Mouse (Mus musculus): ENCODE measurements around the gene Fbxw7. TPM values are rescaled to one million over a fixed set of nuclear protein-coding genes. Genes with fewer than 3 reads are reported as not detected.

Gene Fbxw7
- polyA plus RNA-seq, 1 experiment: 11.7 TPM

DNA sequence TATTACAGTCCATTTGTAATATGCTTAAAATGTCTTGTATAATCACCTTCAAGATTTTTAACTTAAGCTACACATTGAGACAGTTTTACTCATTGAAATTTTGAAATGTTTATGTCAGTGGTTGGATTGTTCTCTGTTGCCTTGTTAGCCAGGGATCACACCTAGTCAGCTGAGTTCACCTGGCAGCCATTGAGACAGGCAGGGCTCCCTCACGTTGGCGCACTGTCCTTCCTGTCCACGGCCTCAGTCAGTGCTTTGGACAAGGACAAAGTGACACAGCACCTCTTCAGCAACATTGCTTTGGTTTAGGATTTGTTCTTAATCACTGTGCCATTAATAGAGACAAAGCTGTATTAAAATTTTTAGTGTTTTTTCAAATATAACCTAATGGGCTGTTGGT is 114.1 kb downstream of the Fbxw7 start:
- Histone ChIP-seq H3K4me1 (ENCODE audit: control insufficient read depth, insufficient read depth, low read length) (no peaks in the 10 kb centered on the region), H3K27me3 (ENCODE audit: control insufficient read depth, insufficient read depth, low read length) (no peaks in the 10 kb centered on the region), H3K36me3 (ENCODE audit: control insufficient read depth, insufficient read depth, low read length) (no peaks in the 10 kb centered on the region), H3K4me3 (ENCODE audit: control insufficient read depth, low read depth, low read length) (no peak overlapping the region), H3K27ac (ENCODE audit: control insufficient read depth, insufficient read depth, low read depth, low read length) (no peak overlapping the region)
- TF ChIP-seq POLR2A (IDR thresholded peaks at IDR 0.05; ENCODE audit: control insufficient read depth, low read depth, low read length): no peak

GRCm38 (mm10) chr3:84930683-84931082 is 115.6 kb downstream of the Fbxw7 start:
- Histone ChIP-seq H3K27ac (ENCODE audit: control insufficient read depth, insufficient read depth, low read depth, low read length) (no peak overlapping the region), H3K36me3 (ENCODE audit: control insufficient read depth, insufficient read depth, low read length) (no peaks in the 10 kb centered on the region), H3K4me3 (ENCODE audit: control insufficient read depth, low read depth, low read length) (no peak overlapping the region), H3K27me3 (ENCODE audit: control insufficient read depth, insufficient read depth, low read length) (no peaks in the 10 kb centered on the region), H3K4me1 (ENCODE audit: control insufficient read depth, insufficient read depth, low read length) (no peaks in the 10 kb centered on the region)
- TF ChIP-seq CTCF (IDR thresholded peaks at IDR 0.05; ENCODE audit: control insufficient read depth, insufficient read depth, insufficient replicate concordance, low read depth, low read length) (no peak), POLR2A (IDR thresholded peaks at IDR 0.05; ENCODE audit: control insufficient read depth, low read depth, low read length) (no peak)

GRCm38 (mm10) chr3:84935729-84936128 is 120.7 kb downstream of the Fbxw7 start:
- Histone ChIP-seq H3K4me3 (ENCODE audit: control insufficient read depth, low read depth, low read length) (no peak overlapping the region), H3K27ac (ENCODE audit: control insufficient read depth, insufficient read depth, low read depth, low read length) (no peak overlapping the region), H3K36me3 (ENCODE audit: control insufficient read depth, insufficient read depth, low read length) (no peaks in the 10 kb centered on the region), H3K27me3 (ENCODE audit: control insufficient read depth, insufficient read depth, low read length) (no peaks in the 10 kb centered on the region), H3K4me1 (ENCODE audit: control insufficient read depth, insufficient read depth, low read length) (no peaks in the 10 kb centered on the region)
- TF ChIP-seq CTCF (IDR thresholded peaks at IDR 0.05; ENCODE audit: control insufficient read depth, insufficient read depth, insufficient replicate concordance, low read depth, low read length) (no peak), POLR2A (IDR thresholded peaks at IDR 0.05; ENCODE audit: control insufficient read depth, low read depth, low read length) (no peak)

DNA sequence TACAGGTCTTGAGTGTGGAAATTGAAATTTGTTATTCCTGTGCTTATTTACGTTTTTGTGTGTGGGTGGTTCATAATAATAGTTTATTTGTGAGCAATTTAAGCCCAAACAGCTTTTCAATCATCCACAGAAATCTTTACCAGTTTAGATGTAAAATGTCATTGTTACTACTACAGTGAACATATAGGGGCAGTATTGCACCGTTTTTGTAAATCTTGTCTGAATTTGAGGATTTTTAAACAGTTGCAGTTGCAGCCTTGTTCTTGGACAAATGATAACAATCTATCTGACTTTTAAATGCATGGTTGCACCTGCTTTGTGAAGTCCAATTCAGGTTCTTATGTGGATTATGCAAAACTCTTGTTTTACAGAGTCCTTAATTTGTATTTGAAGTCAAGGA is 121.2 kb downstream of the Fbxw7 start:
- no peaks in the 10 kb centered on the region for H3K36me3 ChIP-seq (ENCODE audit: control insufficient read depth, insufficient read depth, low read length)
- no peaks in the 10 kb centered on the region for H3K4me1 ChIP-seq (ENCODE audit: control insufficient read depth, insufficient read depth, low read length)
- H3K27ac ChIP-seq (ENCODE audit: control insufficient read depth, insufficient read depth, low read depth, low read length): no peak overlapping the region
- TF ChIP-seq POLR2A (IDR thresholded peaks at IDR 0.05; ENCODE audit: control insufficient read depth, low read depth, low read length) (no peak), CTCF (IDR thresholded peaks at IDR 0.05; ENCODE audit: control insufficient read depth, insufficient read depth, insufficient replicate concordance, low read depth, low read length) (no peak)
- H3K4me3 ChIP-seq (ENCODE audit: control insufficient read depth, low read depth, low read length): no peak overlapping the region
- H3K27me3 ChIP-seq (ENCODE audit: control insufficient read depth, insufficient read depth, low read length): no peaks in the 10 kb centered on the region

DNA sequence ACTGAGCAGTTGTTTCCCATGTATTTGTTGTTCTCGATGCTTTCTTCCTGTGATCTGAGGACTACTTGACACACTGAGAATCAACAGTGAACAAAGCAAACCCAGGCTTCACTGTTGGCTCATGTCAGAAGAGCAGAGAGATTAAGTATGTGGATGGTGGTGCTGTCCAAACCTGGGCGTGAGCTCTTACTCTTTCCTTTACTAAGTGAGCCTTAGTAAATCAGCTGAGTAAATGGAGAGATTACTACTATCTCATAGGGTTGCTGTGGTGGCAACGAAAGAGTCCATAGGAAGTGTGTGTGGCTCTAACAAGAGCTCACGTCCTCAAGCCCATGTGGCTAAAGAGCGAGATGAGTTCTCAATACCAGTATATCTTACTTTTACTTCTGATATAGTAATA is 121.9 kb downstream of the Fbxw7 start:
- no peak for TF ChIP-seq POLR2A (IDR thresholded peaks at IDR 0.05; ENCODE audit: control insufficient read depth, low read depth, low read length)
- no peak for TF ChIP-seq CTCF (IDR thresholded peaks at IDR 0.05; ENCODE audit: control insufficient read depth, insufficient read depth, insufficient replicate concordance, low read depth, low read length)
- no peaks in the 10 kb centered on the region for H3K36me3 ChIP-seq (ENCODE audit: control insufficient read depth, insufficient read depth, low read length)
- no peak overlapping the region for H3K4me3 ChIP-seq (ENCODE audit: control insufficient read depth, low read depth, low read length)
- H3K27me3 ChIP-seq (ENCODE audit: control insufficient read depth, insufficient read depth, low read length): no peaks in the 10 kb centered on the region
- no peaks in the 10 kb centered on the region for H3K4me1 ChIP-seq (ENCODE audit: control insufficient read depth, insufficient read depth, low read length)
- no peak overlapping the region for H3K27ac ChIP-seq (ENCODE audit: control insufficient read depth, insufficient read depth, low read depth, low read length)

- Histone ChIP-seq H3K4me1 (ENCODE audit: control insufficient read depth, insufficient read depth, low read length) (no peaks in the 10 kb centered on the region), H3K27ac (ENCODE audit: control insufficient read depth, insufficient read depth, low read depth, low read length) (no peak overlapping the region), H3K4me3 (ENCODE audit: control insufficient read depth, low read depth, low read length) (no peak overlapping the region), H3K36me3 (ENCODE audit: control insufficient read depth, insufficient read depth, low read length) (no peaks in the 10 kb centered on the region), H3K27me3 (ENCODE audit: control insufficient read depth, insufficient read depth, low read length) (no peaks in the 10 kb centered on the region)
- TF ChIP-seq POLR2A (IDR thresholded peaks at IDR 0.05; ENCODE audit: control insufficient read depth, low read depth, low read length): no peak
- TF ChIP-seq CTCF (IDR thresholded peaks at IDR 0.05; ENCODE audit: control insufficient read depth, insufficient read depth, insufficient replicate concordance, low read depth, low read length): no peak
These were observed 122.6 kb downstream of the Fbxw7 start for GRCm38 (mm10) chr3:84937360-84938355.

DNA sequence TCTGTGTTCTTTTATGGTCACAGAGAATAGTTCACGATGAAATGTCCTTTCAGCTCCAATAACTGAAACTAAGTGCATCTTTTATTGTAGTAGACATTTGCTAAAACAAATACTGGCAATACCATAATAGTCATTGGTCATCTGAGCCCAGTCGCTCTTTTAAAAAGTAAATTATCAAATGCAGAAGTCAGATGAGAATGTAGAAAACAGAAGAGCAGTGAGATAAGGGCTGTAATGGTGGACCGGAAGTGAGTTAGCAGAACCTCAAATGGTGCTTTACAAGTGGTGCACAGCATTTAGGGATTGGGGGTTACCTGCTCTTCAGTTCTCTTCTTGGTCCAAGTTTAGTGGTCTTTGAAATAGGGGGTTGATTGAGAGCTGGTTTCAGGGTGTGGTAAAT is 129.9 kb downstream of the Fbxw7 start:
- Histone ChIP-seq H3K27me3 (ENCODE audit: control insufficient read depth, insufficient read depth, low read length) (no peaks in the 10 kb centered on the region), H3K27ac (ENCODE audit: control insufficient read depth, insufficient read depth, low read depth, low read length) (no peak overlapping the region), H3K4me3 (ENCODE audit: control insufficient read depth, low read depth, low read length) (no peak overlapping the region), H3K36me3 (ENCODE audit: control insufficient read depth, insufficient read depth, low read length) (no peaks in the 10 kb centered on the region), H3K4me1 (ENCODE audit: control insufficient read depth, insufficient read depth, low read length) (no peaks in the 10 kb centered on the region)
- TF ChIP-seq CTCF (IDR thresholded peaks at IDR 0.05; ENCODE audit: control insufficient read depth, insufficient read depth, insufficient replicate concordance, low read depth, low read length) (no peak), POLR2A (IDR thresholded peaks at IDR 0.05; ENCODE audit: control insufficient read depth, low read depth, low read length) (no peak)

Measured in testis, adult 2 months (tissue).